Mouse (Mus musculus): Measurements from ENCODE around the gene Dtnbp1. TPM values are rescaled to one million over a fixed set of nuclear protein-coding genes. Genes with fewer than 3 reads are reported as not detected.

Dtnbp1 gene
- 66.8 TPM for polyA plus RNA-seq (2014; fragmentation: Illumina TruSeq; extraction: RNeasy Lipid Tissue Mini Kit (QIAGEN cat#74804); ENCODE audit: low read depth, low replicate concordance)

DNA sequence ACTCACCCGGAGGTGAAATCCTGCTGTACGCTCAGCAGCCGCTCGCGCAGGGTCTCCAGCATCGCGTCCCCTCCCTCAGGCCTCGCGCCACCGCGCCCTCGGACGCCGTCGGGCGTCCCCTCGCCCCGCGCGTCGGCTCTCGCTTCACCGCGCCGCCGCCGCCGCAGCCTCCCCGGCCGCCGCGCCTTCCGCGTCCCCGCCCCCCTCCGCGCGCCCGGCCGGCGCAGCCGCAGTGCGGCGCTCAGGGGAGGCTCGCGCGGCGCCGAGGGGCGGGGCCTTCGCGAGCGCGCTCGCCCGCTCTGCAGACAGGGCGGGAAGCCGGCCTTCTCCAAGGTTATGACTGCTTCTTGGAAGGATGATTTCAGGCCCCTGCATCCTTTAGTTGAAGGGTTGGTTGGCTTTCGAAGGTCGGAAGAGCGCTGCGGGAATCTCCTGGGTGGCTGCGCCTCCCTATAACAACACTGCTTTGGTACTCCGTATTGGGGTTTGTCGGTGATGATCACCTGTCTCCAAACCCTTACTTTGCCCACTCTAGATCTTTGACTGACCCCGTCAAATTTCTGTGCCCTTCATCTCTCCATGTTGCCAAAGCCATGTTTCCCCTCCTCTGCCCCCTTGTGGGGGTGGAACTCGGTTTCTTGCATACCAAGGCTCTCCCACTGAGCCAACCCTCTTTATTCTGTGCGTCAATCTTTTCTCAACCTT is at the start of gene Dtnbp1:
Gene Dtnbp1 (minus strand): TSS at position 237 of the 705 bp plus-strand sequence.

Other genes with a start within 250 kb of the Dtnbp1 start
- gene Gm9817, start 76.5 kb upstream of the Dtnbp1 start, polyA plus RNA-seq (2014; fragmentation: Illumina TruSeq; extraction: RNeasy Lipid Tissue Mini Kit (QIAGEN cat#74804); ENCODE audit: low read depth, low replicate concordance): 0.22 TPM